Mouse (Mus musculus): ENCODE results near the gene Dclk1. TPM values are rescaled to one million over a fixed set of nuclear protein-coding genes. Genes with fewer than 3 reads are reported as not detected.
A peak's percentile ranks its signal among the peaks of the same experiment; 100 is the strongest.

Dclk1 gene
- total RNA-seq, 2 experiments from 2014 or later = 7.4 to 7.5 TPM

DNA sequence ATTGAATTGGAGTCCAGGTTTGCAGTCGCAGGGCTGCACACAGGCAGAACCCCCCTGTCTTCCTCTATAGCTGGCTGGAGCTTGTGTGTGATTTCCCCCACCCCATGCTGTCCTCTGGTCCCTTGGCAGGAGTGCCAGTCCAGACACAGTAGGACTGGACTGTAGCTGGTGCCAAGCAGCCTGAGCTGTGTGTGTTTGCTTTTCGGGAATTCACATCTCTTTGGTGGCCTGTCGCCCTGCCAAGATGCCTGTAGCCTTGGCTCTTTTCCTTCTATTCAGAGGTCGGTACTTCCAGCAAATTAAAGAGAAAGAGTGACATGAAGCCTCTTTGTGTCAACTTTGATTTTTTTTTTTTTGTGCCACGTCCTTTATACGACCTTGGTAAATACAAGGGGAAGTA is 6.3 kb downstream of the Dclk1 start:
- intact Hi-C loops (cut with DNase I) = no loop called here
- peak; percentile 16 to 33 for DNase-seq

DNA sequence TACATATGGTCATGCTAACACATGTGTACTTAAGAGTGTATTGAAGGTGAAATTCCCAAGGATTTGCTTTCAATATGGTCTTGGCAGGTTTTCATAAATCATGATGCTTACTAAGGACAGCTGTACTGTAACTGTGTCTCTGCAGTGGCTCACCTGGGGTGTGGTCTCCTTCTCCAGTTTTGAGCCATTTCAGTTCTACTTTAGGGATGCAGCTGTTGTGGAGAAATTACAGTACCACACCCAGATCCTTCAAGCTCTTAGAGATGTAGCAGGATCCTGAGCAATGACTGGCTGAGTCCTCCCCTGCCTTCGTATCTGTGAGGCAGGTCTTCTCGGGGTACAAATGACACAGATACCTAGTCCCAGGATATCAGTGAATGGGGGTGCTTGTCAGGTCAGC is 8.5 kb downstream of the Dclk1 start:
- no peak for DNase-seq

DNA sequence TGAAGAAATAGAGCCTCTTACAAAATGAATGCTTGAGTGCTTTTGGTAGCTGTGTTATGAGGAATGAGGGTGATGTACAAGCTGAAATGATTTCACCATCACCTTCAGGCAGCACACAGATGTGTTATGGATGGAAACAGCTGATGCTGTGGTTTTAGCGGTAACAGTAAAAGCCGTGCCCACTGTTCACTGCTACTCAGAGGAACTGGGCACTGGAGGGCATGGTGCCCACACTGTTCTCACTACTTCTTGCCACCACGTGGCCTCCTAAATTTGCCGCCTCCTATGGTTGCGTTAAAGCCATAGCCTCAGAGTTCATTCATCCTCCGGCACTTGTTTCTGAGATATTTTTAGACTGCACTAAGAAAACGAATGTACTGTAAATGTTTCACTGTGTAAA is 18.0 kb downstream of the Dclk1 start:
- intact Hi-C loops (cut with DNase I) = no loop called here
- DNase-seq = no peak

More for the DNA sequence above, 8.5 kb downstream of the Dclk1 start:
- intact Hi-C loops (cut with DNase I) = no loop called here

DNA sequence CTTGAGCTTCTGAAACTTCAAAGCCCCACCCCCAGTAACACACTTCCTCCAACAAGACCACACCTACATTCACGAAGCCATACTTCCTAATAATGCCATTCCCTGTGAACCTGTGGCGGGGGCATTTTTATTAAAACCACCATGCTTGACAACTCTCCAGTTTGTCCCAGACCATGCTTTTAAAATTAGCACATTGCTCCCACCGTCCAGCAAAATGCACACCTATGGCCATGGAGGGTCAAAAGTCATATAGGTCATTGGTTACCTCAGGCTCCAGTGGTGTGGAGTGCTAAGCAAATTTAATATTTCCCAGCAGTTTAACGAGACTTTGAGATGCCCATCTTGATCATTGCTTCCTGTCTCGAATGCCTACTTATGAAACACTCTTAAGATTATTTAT is 23.9 kb downstream of the Dclk1 start:
- DNase-seq = no peak
- intact Hi-C loops (cut with DNase I) = no loop called here

GRCm38 (mm10) chr3:55269802-55270201 is 27.6 kb downstream of the Dclk1 start:
- DNase-seq = no peak
- intact Hi-C loops (cut with DNase I) = no loop called here

GRCm38 (mm10) chr3:55270345-55270744 is 28.2 kb downstream of the Dclk1 start:
- DNase-seq = no peak
- intact Hi-C loops (cut with DNase I) = no loop called here

- intact Hi-C loops (cut with DNase I) = no loop called here
- DNase-seq = no peak
Measured at GRCm38 (mm10) chr3:55270920-55271319, 28.8 kb downstream of the Dclk1 start.

DNA sequence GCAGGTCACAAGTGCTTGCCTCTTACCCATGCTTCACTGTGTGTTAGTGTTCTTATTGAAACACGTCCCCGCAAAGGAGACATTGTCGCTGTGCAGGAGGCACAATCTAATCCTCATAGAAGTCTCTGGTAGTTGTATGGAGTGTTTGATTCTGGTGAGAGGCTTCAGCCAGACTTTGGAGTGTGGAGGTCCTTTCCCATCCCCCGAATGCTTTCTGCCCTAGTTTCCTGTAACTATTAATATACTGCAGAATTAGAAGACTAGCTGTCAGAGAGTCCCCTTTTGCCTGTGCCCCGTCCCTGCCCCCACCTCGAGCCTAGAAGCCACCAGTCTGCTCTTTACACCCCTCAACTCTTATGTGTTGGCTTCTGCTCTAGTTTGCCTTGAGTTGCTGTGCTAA is 30.4 kb downstream of the Dclk1 start:
- no peak for DNase-seq
- intact Hi-C loops (cut with DNase I) = no loop called here

DNA sequence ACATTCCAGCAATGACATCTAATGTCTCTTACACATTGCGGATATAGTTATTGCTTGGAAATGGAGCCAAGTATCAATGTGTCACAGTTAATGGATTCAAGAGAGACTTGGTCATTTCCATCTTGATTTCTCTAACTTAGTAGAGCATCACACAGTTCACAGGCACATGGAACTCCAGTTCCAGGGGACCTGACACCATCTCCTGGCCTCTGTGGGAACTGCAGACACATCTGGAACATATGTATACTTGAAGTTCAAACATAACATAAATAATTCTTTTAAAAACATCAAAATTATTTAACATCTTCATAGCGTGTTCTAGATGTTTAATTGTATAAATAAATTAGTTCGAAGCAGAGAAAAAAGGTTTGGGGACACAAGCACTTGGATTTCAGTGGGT is 34.3 kb downstream of the Dclk1 start:
- intact Hi-C loops (cut with DNase I) = no loop called here
- no peak for DNase-seq

GRCm38 (mm10) chr3:55276851-55277250 is 34.7 kb downstream of the Dclk1 start:
- no peak for DNase-seq
- intact Hi-C loops (cut with DNase I) = no loop called here

GRCm38 (mm10) chr3:55277829-55278228 is 35.7 kb downstream of the Dclk1 start:
- no peak for DNase-seq
- intact Hi-C loops (cut with DNase I) = no loop called here

- intact Hi-C loops (cut with DNase I) = no loop called here
- no peak for DNase-seq
Measured at GRCm38 (mm10) chr3:55279923-55280322, 37.8 kb downstream of the Dclk1 start.

GRCm38 (mm10) chr3:55280471-55280870 is 38.3 kb downstream of the Dclk1 start:
- no peak for DNase-seq
- intact Hi-C loops (cut with DNase I) = no loop called here

- intact Hi-C loops (cut with DNase I) = no loop called here
- DNase-seq = no peak
Measured at GRCm38 (mm10) chr3:55284215-55284614, 42.1 kb downstream of the Dclk1 start.

GRCm38 (mm10) chr3:55288726-55289125 is 46.6 kb downstream of the Dclk1 start:
- DNase-seq = no peak
- intact Hi-C loops (cut with DNase I) = no loop called here

GRCm38 (mm10) chr3:55291964-55292363 is 49.8 kb downstream of the Dclk1 start:
- no peak for DNase-seq
- intact Hi-C loops (cut with DNase I) = no loop called here

- intact Hi-C loops (cut with DNase I) = no loop called here
- DNase-seq = no peak
Measured at GRCm38 (mm10) chr3:55292783-55293430, 50.7 kb downstream of the Dclk1 start.

GRCm38 (mm10) chr3:55305653-55306052 is 63.5 kb downstream of the Dclk1 start:
- no peak for DNase-seq
- intact Hi-C loops (cut with DNase I) = no loop called here

- intact Hi-C loops (cut with DNase I) = no loop called here
- peak; percentile 41 to 60 for DNase-seq
Measured at GRCm38 (mm10) chr3:55307553-55308177, 65.5 kb downstream of the Dclk1 start.

- intact Hi-C loops (cut with DNase I) = no loop called here
Measured at GRCm38 (mm10) chr3:55309961-55310360, 67.8 kb downstream of the Dclk1 start.

GRCm38 (mm10) chr3:55315827-55316226 is 73.7 kb downstream of the Dclk1 start:
- intact Hi-C loops (cut with DNase I) = no loop called here

More at GRCm38 (mm10) chr3:55309961-55310360, 67.8 kb downstream of the Dclk1 start:
- no peak for DNase-seq

DNA sequence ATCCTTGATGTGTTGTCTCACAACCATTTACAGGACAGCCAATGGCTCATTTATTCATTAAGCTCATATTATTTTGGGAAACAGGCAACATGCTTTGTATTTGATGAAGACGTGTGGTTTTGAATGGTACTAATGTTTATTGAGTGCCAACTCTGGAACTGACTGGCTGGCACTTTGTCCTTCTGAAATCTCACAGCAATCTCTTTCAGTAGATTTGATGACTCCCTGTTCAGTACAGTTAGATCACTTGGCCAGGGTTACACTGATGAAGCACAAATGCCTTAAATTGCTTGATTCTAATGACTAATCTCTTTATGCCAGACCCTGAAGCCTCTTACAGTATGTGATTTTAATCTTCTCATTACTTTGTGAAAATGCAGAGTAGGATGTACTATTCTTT is 75.9 kb downstream of the Dclk1 start:
- no peak for DNase-seq
- intact Hi-C loops (cut with DNase I) = no loop called here

More at GRCm38 (mm10) chr3:55315827-55316226, 73.7 kb downstream of the Dclk1 start:
- no peak for DNase-seq
